Mouse (Mus musculus): Measurements from ENCODE around the gene Zic4. TPM values are rescaled to one million over a fixed set of nuclear protein-coding genes. Genes with fewer than 3 reads are reported as not detected.

The Zic4 gene
- polyA plus RNA-seq, 1 experiment from 2014 or later: not detected

DNA sequence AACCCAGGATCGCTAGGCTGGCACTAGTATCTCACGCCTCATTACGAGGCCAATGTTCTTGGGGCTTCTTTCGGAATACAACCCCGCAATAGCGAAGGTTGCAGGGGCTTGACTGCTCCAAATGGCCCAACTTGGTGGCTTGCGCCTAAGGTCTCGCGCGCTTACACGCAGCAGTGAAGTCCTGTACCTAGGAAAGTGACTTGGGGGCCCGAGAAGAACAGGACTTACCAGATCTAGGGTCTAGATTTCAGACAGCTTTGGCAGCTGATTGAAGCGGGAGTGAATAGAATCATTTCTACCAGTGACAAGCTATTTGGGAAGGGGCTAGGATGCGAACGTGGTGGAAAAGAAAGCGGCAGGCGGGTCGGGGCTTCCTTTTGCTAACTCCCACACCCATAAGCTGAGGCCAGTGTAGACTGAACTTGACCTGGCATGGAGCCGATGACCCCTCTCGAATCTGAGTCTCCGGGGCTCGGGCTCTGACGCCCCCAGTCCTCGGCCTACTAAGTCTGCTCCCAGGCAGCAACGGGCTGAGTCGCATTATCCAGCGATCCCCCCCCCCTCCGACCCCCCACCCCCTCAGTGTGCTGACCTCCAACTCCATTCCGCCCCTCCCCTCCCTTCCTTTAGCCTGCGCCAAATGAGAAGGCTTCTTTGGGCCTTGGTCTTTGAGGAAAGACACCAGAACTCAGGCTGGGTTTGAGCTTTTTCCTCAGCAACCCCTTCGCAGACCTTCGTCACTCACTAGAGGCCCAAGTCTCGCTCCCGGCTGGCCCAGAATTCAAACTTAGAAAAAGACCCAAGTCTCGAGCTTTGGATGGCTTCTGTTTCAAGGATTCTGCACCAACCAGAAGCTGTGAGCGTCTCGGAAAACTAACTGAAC lies 8.4 kb upstream of the Zic4 start:
- 3% methylated on average over 36 of the region's 37 CpGs for WGBS (ENCODE audit: insufficient replicate concordance)
- Histone ChIP-seq H3K9ac (ENCODE audit: low read depth, low read length) (no peak overlapping the region), H3K27me3 (ENCODE audit: control insufficient read depth, insufficient read depth, low read depth, low read length) (peaks cover 73% of the 10 kb centered on the region), H3K4me2 (ENCODE audit: low read depth, low read length) (no peak overlapping the region), H3K36me3 (ENCODE audit: control insufficient read depth, insufficient read depth) (no peaks in the 10 kb centered on the region), H3K9me3 (replicated peaks; ENCODE audit: control insufficient read depth, low read length) (no peaks in the 10 kb centered on the region), H3K4me3 (ENCODE audit: low read depth, low read length) (no peak overlapping the region), H3K27ac (ENCODE audit: low read length) (no peak overlapping the region), H3K4me1 (ENCODE audit: control insufficient read depth, low read depth, low read length) (no peaks in the 10 kb centered on the region)
- ATAC-seq (ENCODE audit: low read depth): no peak

DNA sequence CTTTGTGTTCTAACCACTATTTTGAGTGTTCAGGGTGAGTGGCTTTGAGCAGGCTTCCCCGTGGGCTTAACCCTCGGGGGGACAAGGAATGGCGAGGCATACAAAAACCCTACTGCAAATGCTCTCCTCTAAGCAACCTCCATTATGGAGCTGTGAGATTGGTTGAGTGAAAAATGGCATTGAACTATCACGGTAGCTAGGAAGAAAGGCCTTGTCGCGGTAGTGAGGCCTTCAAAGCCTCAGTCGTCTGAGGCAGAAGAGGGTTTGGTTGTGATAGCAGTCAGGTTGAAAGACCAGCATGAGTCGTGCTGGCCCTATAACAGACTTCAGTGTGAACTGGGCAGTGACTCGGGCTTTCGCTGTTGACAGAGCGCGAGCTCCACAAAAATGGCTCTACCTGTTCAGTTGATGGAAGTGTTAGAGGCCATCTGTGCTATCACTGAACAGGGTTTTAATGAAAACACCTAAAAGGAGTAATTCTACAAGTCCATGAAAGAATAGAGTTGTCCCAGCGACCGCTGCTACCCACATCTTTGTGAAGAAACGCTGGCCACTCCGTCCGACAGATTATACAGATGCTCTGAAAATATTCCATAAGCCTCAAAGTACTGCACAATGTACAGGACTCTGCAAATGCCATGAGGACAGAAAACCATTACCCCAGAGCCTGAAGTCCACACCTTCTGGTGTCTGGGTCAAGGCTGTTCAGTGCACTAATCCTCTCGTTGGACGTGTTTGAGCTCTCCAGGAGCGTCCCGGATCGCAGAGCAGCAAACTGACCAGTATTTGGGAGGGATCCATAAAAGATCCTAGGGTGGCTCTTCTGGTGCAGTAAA lies 7.6 kb upstream of the Zic4 start:
- 7% methylated on average over 22 of the region's 22 CpGs for WGBS (ENCODE audit: insufficient replicate concordance)
- Histone ChIP-seq H3K9ac (ENCODE audit: low read depth, low read length) (no peak overlapping the region), H3K36me3 (ENCODE audit: control insufficient read depth, insufficient read depth) (no peaks in the 10 kb centered on the region), H3K27me3 (ENCODE audit: control insufficient read depth, insufficient read depth, low read depth, low read length) (peaks cover 79% of the 10 kb centered on the region), H3K9me3 (replicated peaks; ENCODE audit: control insufficient read depth, low read length) (no peaks in the 10 kb centered on the region), H3K4me2 (ENCODE audit: low read depth, low read length) (no peak overlapping the region), H3K27ac (ENCODE audit: low read length) (no peak overlapping the region), H3K4me1 (ENCODE audit: control insufficient read depth, low read depth, low read length) (no peaks in the 10 kb centered on the region), H3K4me3 (ENCODE audit: low read depth, low read length) (no peak overlapping the region)
- no peak for ATAC-seq (ENCODE audit: low read depth)

DNA sequence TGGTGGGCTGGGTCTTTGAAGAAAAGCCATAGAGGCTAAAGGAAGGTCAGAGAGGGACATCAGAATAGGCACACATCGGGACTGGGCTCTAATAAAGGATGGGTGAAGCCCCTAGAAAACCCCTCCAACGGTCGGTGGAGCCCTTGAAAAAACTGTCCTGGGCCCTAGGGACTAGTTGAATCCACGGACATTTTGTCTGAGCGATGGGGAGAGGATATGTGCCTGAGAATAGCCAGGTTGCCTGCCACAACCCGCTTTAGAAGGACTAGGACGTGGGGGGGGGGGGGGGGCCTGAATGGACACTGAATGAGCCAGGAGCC lies 7.0 kb upstream of the Zic4 start:
- H3K27ac ChIP-seq (ENCODE audit: low read length): no peak overlapping the region
- H3K36me3 ChIP-seq (ENCODE audit: control insufficient read depth, insufficient read depth): no peaks in the 10 kb centered on the region
- H3K4me2 ChIP-seq (ENCODE audit: low read depth, low read length): no peak overlapping the region
- no peak for ATAC-seq (ENCODE audit: low read depth)
- H3K9me3 ChIP-seq (replicated peaks; ENCODE audit: control insufficient read depth, low read length): no peaks in the 10 kb centered on the region
- 3% methylated on average over 7 of the region's 7 CpGs for WGBS (ENCODE audit: insufficient replicate concordance)
- H3K4me3 ChIP-seq (ENCODE audit: low read depth, low read length): no peak overlapping the region
- peaks cover 81% of the 10 kb centered on the region for H3K27me3 ChIP-seq (ENCODE audit: control insufficient read depth, insufficient read depth, low read depth, low read length)
- H3K4me1 ChIP-seq (ENCODE audit: control insufficient read depth, low read depth, low read length): no peaks in the 10 kb centered on the region
- no peak overlapping the region for H3K9ac ChIP-seq (ENCODE audit: low read depth, low read length)

DNA sequence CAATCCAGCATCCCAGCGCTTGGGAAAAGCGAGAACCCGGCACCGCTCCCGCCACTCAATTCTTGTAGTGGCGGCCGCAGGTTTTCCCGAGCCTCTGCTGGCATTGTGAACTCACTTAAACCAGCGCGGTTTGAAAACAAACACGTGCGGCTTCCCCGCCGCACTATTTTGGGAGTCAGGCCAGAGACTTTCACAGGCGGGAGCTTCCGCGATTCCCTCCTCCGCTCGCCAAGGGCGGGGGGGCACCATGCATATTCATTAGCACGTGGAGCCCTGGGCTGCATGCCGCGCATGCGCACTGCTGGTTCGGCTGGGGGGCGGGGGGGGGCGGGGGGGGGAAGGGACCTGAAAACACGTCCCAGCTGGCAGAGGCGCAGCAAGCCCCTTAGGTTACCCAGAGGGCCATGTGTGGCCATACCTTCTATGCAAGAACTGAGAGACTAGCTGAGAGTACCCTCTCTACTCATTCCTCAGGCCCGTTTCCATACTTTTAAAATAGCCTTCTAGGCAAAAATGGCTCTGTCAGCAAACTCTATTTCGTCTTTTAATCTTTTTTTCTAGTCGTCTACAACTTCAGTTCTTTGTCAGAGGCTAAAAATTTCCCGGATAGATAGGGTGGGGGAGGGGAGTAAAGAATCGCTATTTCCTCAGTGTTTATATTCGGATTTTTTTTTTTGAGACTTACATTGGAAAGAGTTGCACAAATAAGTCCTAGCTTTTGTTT lies 6.4 kb upstream of the Zic4 start:
- WGBS (ENCODE audit: insufficient replicate concordance): 2% methylated on average over 34 of the region's 35 CpGs
- no peak for ATAC-seq (ENCODE audit: low read depth)
- no peak overlapping the region for H3K4me2 ChIP-seq (ENCODE audit: low read depth, low read length)

DNA sequence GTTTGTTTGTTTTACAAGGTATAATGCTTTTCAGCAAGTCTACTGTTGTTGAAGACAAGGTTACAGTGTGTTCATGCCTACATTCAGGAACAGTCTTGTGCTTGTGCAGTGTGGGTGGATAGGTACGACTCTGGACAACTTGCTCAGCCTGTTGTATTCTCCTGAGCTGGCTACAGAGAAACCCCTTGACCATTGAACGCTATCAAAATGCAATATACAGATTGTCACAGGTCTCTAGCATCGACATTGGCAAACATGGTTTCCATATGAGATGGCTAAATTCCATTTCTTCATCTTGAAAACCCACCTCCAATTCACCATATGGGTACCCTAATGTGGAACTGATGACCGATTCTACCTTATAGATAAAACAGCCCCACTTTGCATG lies 5.9 kb upstream of the Zic4 start:
- H3K9me3 ChIP-seq (replicated peaks; ENCODE audit: control insufficient read depth, low read length): no peaks in the 10 kb centered on the region
- H3K4me1 ChIP-seq (ENCODE audit: control insufficient read depth, low read depth, low read length): no peaks in the 10 kb centered on the region
- no peak for ATAC-seq (ENCODE audit: low read depth)
- H3K36me3 ChIP-seq (ENCODE audit: control insufficient read depth, insufficient read depth): no peaks in the 10 kb centered on the region
- no peak overlapping the region for H3K4me3 ChIP-seq (ENCODE audit: low read depth, low read length)
- no peak overlapping the region for H3K27ac ChIP-seq (ENCODE audit: low read length)
- H3K9ac ChIP-seq (ENCODE audit: low read depth, low read length): no peak overlapping the region
- H3K4me2 ChIP-seq (ENCODE audit: low read depth, low read length): no peak overlapping the region
- peaks cover 79% of the 10 kb centered on the region for H3K27me3 ChIP-seq (ENCODE audit: control insufficient read depth, insufficient read depth, low read depth, low read length)
- 9% methylated on average over 4 of the region's 4 CpGs for WGBS (ENCODE audit: insufficient replicate concordance)

More for the DNA sequence above, 6.4 kb upstream of the Zic4 start:
- no peaks in the 10 kb centered on the region for H3K9me3 ChIP-seq (replicated peaks; ENCODE audit: control insufficient read depth, low read length)
- no peak overlapping the region for H3K27ac ChIP-seq (ENCODE audit: low read length)
- no peaks in the 10 kb centered on the region for H3K4me1 ChIP-seq (ENCODE audit: control insufficient read depth, low read depth, low read length)
- H3K27me3 ChIP-seq (ENCODE audit: control insufficient read depth, insufficient read depth, low read depth, low read length): peaks cover 79% of the 10 kb centered on the region
- no peak overlapping the region for H3K4me3 ChIP-seq (ENCODE audit: low read depth, low read length)
- no peak overlapping the region for H3K9ac ChIP-seq (ENCODE audit: low read depth, low read length)
- H3K36me3 ChIP-seq (ENCODE audit: control insufficient read depth, insufficient read depth): no peaks in the 10 kb centered on the region

DNA sequence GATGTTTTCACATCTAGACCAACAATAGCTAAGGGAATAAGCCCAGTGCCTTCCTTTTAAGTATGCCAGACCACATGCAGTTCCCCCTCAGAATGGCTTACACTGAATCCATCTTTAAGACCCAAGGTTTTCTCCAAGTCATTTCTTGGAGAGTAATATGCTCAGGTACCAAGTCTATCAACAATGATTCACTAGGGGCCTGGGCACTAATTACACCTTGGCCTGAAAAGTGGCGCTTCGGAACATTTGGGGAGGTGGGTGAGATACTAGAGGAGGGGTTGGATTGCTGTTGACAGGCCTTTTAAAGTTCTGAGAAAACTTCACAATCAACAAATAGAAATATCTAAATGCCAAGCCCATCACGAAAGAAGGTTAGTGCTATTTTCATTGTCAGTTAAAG lies 4.9 kb upstream of the Zic4 start:
- H3K4me1 ChIP-seq (ENCODE audit: control insufficient read depth, low read depth, low read length): no peaks in the 10 kb centered on the region
- H3K9ac ChIP-seq (ENCODE audit: low read depth, low read length): no peak overlapping the region
- H3K9me3 ChIP-seq (replicated peaks; ENCODE audit: control insufficient read depth, low read length): no peaks in the 10 kb centered on the region
- no peaks in the 10 kb centered on the region for H3K36me3 ChIP-seq (ENCODE audit: control insufficient read depth, insufficient read depth)
- no peak for ATAC-seq (ENCODE audit: low read depth)
- H3K27ac ChIP-seq (ENCODE audit: low read length): no peak overlapping the region
- H3K4me3 ChIP-seq (ENCODE audit: low read depth, low read length): no peak overlapping the region
- H3K4me2 ChIP-seq (ENCODE audit: low read depth, low read length): no peak overlapping the region
- H3K27me3 ChIP-seq (ENCODE audit: control insufficient read depth, insufficient read depth, low read depth, low read length): peaks cover 80% of the 10 kb centered on the region
- WGBS (ENCODE audit: insufficient replicate concordance): 6% methylated on average over 3 of the region's 3 CpGs

DNA sequence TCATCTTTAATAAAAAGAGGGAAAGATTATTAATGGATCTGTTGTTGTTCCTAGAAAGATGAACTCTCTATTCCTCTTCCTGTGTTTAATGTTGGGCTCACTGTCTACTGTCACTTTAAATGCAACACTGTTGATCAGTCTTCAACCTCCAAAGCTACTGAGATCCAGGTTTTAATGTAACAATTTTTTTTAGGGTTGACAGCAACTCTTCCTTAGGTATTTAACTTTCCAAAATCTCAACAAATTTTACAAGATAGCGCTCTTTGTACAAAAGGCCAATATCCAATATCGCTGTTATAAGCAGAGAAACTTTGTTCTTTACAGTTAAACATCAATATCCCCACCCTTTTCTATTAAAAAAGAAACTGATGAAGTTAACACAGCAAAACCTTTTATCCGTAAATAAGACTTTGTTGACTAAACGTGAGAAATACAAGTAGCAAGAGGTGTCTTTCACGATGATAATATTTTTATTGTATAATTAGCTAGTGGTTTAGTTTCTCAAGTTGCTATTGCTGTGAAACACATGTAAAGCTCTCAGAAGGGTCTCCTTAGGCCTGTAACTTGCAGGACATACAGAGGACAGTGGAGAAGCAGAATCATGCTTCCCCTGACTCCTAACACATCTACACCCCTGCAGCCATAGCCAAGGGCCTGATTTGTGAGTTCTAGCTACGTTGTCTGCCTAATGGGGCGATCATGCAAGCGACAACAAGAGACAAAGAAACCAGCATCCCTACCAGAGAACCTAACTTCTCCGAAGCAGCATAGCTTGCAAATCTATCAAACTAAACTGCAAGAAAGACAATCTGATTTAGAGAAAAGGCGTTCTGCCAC lies 3.1 kb upstream of the Zic4 start:
- H3K27ac ChIP-seq (ENCODE audit: low read length): no peak overlapping the region
- no peaks in the 10 kb centered on the region for H3K36me3 ChIP-seq (ENCODE audit: control insufficient read depth, insufficient read depth)
- no peak for ATAC-seq (ENCODE audit: low read depth)
- H3K27me3 ChIP-seq (ENCODE audit: control insufficient read depth, insufficient read depth, low read depth, low read length): peaks cover 82% of the 10 kb centered on the region
- no peak overlapping the region for H3K4me2 ChIP-seq (ENCODE audit: low read depth, low read length)
- H3K9me3 ChIP-seq (replicated peaks; ENCODE audit: control insufficient read depth, low read length): no peaks in the 10 kb centered on the region
- no peak overlapping the region for H3K4me3 ChIP-seq (ENCODE audit: low read depth, low read length)
- H3K4me1 ChIP-seq (ENCODE audit: control insufficient read depth, low read depth, low read length): no peaks in the 10 kb centered on the region
- 6% methylated on average over 10 of the region's 10 CpGs for WGBS (ENCODE audit: insufficient replicate concordance)
- no peak overlapping the region for H3K9ac ChIP-seq (ENCODE audit: low read depth, low read length)

DNA sequence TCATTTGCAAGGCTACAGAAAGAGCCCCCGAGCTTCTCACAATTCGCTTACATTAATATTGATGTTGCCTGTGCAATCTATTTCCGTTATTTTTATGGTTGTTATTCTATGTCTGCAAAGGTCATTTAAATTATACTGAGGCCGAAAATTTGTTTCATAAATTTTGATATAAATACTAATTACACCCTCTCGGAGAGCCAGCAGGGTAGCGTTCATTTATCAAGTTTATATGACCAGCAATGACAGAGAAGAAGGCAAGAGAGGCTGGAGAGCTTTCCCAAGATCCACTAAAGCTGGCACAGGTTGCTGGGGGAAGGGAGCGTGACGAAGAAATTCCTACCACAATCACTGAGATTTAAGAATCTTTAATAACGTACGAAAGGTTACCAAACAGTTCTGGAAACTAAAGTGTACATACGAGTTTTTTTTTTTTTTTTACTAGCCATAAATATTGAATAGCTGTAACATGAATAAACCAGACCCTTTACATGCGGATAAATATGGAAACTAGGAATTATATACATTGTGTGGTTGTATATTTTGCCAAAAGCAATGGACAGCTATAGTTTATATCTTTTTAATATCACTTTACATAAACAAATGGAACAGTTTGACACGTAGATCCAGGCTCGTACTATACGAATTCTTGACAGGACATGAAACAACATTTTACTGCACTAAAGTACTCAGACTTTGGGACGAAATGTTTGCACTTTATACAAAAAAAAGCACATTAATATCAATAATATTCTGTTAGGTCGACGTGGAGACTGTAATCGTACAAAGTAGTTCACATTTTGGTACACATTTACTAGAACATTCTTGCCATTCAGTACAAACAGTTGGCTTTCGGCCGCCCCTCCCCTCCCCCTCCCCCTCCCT lies 1.8 kb upstream of the Zic4 start:
- no peak for ATAC-seq (ENCODE audit: low read depth)
- H3K27ac ChIP-seq (ENCODE audit: low read length): no peak overlapping the region
- no peak overlapping the region for H3K4me2 ChIP-seq (ENCODE audit: low read depth, low read length)
- peaks cover 82% of the 10 kb centered on the region for H3K27me3 ChIP-seq (ENCODE audit: control insufficient read depth, insufficient read depth, low read depth, low read length)
- H3K4me1 ChIP-seq (ENCODE audit: control insufficient read depth, low read depth, low read length): no peaks in the 10 kb centered on the region
- no peak overlapping the region for H3K4me3 ChIP-seq (ENCODE audit: low read depth, low read length)
- H3K9me3 ChIP-seq (replicated peaks; ENCODE audit: control insufficient read depth, low read length): no peaks in the 10 kb centered on the region
- H3K36me3 ChIP-seq (ENCODE audit: control insufficient read depth, insufficient read depth): no peaks in the 10 kb centered on the region
- H3K9ac ChIP-seq (ENCODE audit: low read depth, low read length): no peak overlapping the region
- 5% methylated on average over 21 of the region's 21 CpGs for WGBS (ENCODE audit: insufficient replicate concordance)
